Mouse (Mus musculus) brain, embryonic 18.5 days (tissue): ENCODE results near the gene Usp36.

Experiments used
- DNase-seq: peaks from one replicate; pipeline ENCODE4 v3.0.0-alpha.2; 2012; ENCODE audit warnings: low read depth, low spot score

Gene Usp36

DNA sequence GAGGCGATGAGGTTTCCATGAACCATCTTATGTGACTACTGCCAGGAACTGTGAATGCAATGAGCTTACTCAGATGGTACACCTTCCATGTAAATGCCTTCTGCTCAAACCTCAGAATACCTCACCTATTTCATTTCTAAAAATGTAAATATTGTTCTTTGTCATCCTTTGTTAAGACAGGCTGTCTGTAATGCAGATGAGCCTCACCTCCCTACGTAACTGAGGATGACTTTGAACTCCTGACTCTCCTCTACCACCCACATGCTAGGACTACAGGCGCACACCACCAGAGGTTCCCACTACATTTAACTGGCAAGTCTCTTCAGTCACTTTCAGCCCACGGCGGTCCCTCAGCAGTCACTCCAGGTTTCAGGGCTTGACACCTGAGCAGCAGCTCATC lies 67.1 kb downstream of the Usp36 start:
- no peak for DNase-seq

DNA sequence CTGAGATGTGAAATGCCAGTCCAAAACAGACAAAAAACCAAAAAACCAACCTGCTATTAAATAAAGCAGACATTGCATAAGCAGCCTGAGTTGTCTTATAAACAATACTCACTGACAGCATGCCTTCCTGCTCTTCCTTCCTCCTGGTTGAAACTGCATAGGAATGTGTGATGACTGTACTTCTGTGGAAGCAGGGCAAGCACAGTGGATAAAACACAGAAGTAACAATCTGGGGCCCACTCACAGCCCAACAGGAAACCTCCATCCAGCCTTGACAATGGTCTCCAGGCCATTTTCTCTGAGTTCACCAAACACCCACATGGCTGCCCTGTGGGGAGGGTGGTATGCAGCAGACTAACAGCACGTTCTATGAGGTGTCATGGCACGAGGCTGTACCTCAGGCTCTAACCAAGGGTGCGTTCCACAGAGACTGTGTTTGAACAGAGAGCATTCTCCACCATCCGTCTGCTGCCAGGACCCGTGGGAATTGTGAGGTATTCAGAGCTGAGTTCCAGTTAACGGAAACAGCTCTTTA lies 67.6 kb downstream of the Usp36 start:
- DNase-seq = no peak

DNA sequence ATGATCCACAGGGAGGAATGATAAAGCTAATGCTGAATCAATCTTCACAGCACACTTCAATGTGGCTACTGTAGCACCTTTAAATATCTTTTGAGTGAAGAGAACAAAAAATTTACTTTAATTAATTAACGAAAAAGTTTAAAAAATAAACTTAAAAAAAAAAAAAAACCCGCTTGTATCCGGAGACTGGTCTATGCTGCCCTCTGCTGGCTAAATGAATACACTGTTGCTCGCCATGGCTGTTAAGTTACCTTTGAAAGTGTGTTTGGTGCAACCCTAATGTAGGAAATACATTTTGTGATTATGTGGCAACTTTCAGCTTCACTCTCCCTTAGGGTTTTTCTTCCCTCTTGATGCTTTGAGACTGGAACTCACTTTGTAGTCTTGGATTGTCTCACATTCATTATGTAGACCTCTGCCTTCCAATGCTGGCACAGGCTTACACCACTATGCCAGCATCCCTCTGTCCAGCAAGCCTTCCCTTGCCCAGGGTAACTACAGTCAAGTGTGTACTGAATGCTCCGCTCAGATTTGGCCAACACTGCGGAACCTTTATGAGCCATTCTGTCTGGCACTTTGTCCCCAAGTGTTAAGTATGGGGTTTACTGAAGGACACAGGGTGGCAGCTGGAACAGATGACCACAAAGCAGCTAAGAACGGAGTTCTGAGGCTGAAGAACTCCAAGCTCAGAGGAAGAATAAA lies 69.3 kb downstream of the Usp36 start:
- DNase-seq = no peak

DNA sequence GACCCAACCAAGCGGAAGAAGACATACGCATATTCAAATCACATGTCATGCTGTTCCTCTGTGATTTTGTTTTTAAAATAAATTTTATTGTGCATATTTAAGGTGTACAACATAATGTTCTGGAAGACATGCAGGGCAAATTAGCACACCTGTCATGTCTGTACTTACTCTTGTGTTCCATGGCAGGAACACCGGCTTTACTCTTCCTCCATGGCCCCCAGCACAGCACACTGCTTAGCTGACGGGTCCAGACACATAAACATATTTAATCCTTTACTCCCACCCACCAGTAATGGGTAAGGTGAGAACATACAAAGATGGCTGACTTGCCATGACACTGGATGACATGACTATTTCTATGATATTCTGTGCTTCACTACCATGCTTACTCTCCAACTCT lies 71.0 kb downstream of the Usp36 start:
- no peak for DNase-seq

DNA sequence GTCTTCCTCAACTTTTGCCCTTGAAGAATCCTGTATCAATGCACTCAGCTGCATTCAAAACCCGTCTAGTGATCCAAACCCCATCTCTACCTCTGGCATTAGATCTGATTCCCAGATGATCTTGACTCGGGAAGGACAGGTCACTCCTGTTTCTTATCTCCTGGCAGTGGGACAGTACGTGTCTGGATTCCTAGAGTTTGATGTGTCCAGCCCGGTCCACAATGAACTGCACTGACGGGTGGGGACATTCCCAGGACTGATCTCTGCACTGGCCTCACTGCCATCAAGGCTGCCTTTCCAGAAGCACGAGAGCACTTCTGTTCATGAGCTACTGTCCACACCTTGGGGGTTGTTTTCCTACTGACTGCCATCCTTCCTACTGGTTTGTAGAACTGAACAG lies 73.6 kb downstream of the Usp36 start:
- DNase-seq = no peak

DNA sequence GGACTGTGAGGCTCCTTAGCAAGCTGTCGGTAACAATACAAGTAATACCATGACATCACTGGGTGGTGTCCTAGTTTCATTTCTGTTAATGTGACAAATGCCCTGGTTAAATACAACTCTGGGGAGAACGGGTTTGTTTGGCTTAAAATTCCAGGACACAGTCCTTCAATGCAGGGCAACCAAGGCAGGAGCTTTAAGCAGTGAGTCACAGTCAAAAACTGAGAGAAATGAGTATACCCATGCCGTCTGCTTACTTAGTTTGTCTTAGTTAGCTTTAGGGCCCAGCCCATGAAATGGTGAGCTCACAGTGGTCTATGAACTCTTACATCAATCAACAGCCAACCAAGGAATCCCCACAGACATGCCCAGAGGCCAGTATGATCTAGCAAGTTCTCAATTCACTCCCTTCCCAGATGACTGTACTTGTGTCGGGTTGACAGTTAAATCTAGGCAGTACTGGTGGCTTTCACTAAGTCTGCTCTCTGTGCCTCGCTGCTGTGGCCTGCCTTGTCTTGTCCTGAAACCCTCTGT lies 74.1 kb downstream of the Usp36 start:
- no peak for DNase-seq

DNA sequence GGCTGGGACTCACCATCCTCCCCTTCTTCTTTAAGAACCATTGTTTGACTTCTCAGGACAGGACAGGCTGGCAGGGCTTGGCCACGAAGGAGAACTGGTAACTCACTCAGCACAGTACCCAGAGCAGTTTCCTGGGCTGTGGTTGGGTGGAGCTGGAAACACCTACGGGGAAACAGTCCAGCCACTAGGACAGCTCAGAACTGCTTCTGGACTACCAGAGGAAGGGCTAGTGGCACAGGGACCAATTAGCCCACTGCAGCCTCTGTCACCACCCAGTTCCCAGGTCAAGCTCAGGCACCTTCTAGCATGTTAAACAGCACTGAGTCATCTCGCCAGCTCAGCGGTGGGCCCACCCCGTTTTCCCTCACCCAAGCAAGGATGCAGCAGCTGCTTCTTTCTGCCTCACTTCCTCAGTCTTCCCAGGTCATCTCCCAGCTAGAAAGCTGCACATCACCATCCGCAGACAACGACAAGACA lies 77.4 kb downstream of the Usp36 start:
- DNase-seq = no peak

DNA sequence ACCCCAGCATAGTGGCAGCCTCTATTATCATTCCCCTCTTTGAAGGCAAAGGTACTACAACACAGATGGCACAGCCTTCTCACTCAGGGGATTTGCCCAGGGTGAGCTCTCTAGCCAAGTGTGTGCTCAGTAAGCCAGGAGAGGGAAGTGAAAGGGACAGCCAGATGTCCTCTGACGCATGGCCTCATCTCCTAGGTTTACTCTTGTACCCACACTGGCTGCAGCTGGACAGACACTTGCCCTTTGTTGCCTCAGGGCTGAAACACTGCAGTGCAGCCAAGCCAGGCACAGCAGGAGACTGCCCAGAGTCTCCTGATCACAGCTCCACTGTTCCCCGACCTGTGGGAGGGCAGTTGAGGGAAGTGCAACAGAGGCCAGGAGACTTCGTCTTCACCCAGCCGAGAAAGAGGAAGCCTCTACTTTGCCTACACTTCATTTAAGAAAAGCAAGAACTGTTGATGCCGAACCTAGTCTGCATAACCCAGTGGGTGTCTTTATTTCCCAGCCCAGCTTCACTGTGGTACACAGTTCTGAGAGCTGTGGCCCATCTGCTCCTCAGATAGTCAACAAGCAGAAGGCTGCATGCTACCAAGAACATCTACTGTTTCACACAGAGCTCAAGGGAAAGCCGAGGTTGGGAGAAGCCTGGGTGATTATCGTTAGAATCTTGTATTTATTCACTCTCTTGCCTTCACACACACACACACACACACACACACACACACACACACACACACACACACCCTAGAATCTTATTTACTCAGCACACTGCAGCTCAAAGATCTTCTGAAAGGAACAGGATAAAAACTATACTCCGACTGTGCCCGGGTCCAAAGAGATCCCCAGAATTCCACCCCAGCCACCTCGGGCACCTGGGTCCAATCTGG lies 78.1 kb downstream of the Usp36 start:
- DNase-seq = no peak

DNA sequence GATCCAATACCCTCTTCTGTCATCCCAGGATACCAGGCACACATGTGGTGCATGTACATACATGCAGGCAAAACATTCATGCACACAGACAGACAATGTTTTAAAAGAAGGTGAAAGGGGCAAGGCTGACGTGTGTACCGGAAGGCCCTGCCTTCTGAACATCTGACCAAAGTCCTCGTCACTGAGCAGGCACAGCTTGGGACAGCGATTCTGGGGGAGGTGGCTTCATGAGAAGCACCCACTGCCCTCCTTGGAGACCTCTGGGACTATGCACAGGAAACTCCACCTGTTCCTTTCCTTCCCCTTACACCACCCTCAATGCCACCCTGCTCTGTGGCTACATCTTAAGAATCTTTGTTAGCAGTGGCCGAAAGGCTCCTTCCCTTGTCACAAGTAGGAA lies 79.1 kb downstream of the Usp36 start:
- DNase-seq = no peak

DNA sequence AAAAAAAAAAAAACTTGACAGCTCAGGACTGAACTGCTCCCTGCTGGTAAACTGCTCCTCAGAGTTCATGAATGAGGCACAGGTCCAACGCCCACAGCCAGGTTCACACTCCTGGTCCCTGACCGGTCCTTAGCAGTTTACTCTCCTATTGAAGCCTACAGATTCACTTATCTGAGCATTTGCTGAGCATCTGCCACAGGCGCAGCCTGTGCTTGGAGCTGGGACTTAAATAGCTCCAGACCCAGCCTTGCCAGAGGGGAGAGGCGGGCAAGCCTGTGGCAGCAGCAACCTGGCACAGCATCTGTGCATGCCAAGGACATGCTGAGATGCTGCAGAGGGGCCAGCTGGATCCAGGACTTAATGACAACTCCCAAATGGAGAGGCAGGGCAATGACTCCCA lies 79.9 kb downstream of the Usp36 start:
- DNase-seq = no peak
